Mouse (Mus musculus) mouse embryonic stem cell (cell line): Measurements from ENCODE around the gene Olfr549.

Experiments used
- in situ Hi-C, 2 experiments: fragments of 300-500 bp; cut with MboI; formaldehyde crosslinking; loops; 1 replicate in 1 of 2; 3 replicates in 1 of 2; pipeline ENCODE4 v1.14.3; 2019 to 2020; ENCODE audit warnings: low sequenced_read_pairs in 2 of 2, low pct_unique_long_range_greater_than_20kb in 1 of 2, mixed read lengths in 1 of 2; ENCODE audit not compliant: unreplicated experiment in 1 of 2

The Olfr549 gene

DNA sequence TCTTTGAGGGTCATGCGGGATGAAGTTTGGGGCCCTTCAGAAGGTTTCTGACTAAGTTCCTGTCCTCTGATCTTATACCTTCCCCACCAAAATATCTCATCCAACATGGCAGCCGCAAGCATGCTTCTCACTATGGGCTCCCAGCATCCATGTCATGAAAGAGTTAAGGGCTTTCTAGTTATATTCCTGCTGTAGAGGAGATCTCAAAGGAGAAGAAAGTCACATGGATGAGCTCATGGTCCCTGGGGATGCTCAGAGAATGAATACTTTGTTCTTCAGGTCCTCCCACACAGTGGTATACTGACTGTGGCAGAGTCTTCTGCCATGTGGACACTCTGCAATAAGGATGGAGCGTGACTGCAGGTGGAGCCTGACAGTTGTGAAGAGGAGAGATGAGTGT is at the start of gene Olfr549:
TSS of gene Olfr549 (plus strand) at position 301 of the 400 bp plus-strand sequence.
- in situ Hi-C loops = no loop called here

DNA sequence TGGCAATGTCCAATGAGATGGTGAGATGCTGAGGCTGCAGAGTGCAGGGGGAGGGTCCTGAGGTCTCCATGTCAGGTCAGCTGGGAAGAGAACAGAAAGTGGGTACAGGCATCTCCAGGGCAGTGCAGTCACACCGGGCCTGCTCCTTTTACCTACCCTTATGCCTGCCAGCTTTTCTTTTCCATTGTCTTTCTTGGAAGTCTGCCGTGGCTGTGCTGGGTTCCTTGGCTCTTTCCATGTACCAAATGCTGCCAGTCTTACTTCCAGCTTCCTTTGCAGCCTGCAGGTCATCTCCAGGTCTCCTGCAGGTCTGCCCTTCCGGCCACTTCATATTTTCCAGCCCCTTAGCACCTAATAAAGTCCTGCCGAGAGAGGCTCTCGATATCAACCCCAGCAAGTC is 47.7 kb upstream of the Olfr549 start:
- in situ Hi-C loops = loop anchor here (10.0 to 25.0 kb wide), 3 partner anchors 183 to 410 kb away; partner anchors contain the start of genes Trim68 (in 2 of the 2), Olfr557 (in 1 of the 2), Olfr571 (in 1 of the 2) and Olfr572 (in 1 of the 2)

DNA sequence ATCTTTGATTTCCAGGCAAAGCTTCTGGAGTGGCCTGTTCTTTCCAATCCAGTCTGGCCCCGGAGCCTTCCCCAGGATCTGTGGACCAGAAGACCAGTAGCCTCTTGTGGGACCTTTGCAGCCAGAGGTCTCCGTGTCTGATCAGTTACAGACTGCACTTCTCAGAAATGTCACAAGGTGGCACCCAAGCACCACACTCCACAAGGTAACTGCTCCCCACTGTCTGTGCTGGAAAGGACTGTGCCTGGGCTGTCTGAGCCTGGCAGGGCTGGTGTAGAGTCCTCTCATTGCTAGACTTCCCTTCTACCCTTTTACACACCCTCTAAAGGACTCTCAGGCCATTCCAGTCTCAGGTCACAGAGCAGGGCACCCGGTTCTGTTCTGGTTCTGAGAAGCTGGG is 42.8 kb upstream of the Olfr549 start:
- in situ Hi-C loops = loop anchor here (10.0 to 25.0 kb wide), 3 partner anchors 178 to 405 kb away; partner anchors contain the start of genes Trim68 (in 2 of the 2), Olfr557 (in 1 of the 2), Olfr571 (in 1 of the 2) and Olfr572 (in 1 of the 2)

DNA sequence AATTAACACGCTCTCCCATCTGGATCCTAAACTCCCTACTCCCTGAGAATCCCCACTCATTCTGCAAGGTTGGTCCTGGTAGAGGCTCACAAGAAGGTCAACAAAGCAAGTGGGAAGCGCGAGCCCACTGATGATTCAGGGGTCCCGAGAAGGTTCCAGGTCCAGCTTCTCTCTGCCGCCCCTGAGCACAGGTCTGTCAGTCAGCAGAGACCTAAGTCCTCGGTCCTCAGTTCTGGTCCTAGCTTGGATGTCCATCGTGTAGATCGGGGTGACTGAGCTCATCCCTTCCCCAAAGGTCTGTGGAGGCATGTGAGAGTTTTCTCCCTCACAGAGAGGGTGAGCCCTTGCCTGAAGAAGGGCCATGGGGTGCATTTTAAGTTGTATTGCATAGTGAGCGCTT is 41.6 kb upstream of the Olfr549 start:
- in situ Hi-C loops = loop anchor here (10.0 to 25.0 kb wide), 3 partner anchors 177 to 404 kb away; partner anchors contain the start of genes Trim68 (in 2 of the 2), Olfr557 (in 1 of the 2), Olfr571 (in 1 of the 2) and Olfr572 (in 1 of the 2)

- in situ Hi-C loops = loop anchor here (10.0 to 25.0 kb wide), 3 partner anchors 176 to 404 kb away; partner anchors contain the start of genes Trim68 (in 2 of the 2), Olfr557 (in 1 of the 2), Olfr571 (in 1 of the 2) and Olfr572 (in 1 of the 2)
Observed at GRCm38 (mm10) chr7:102508666-102509065, 41.0 kb upstream of the Olfr549 start.

DNA sequence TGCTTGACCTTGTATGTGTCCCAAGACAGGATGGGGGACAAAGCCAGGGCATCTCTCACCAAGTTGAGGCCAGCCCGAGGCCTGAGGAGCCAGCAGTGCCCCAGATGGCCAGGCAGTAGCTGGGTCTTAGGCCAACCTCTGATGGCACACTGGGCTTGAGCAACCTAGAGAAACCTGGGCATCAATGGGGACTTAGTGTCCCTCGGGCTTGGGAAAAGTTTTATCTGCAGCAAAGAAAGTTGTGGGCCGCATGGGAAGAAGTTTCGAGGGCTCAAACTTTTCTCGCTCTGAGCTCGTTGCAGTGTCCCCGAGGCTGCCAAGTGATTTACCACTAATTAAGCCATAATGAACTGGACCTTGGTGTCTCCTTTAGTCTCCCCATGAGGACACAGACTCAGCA is 39.9 kb upstream of the Olfr549 start:
- in situ Hi-C loops = loop anchor here (10.0 to 25.0 kb wide), 4 partner anchors 175 to 405 kb away; partner anchors contain the start of genes Olfr571 (in 2 of the 2), Trim68 (in 2 of the 2), Olfr557 (in 1 of the 2) and Olfr572 (in 1 of the 2)

DNA sequence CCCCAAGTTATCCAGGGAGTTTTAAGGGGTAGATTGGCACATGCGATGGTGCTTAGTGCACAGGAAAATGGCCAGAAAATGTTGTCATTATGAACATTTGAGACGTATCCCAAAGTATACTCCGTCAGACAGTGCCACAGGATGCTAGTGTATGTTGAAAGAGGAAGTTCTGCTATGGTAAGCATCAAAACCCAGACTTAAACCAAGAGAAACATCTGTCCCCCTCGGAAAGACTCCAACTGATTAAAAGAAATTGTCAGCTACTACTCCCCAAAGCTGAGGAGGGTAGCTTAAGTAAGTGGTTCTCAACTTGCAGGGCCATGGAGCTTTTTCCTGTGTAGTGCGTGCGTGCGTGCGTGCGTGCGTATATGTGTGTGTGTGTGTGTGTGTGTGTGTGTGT is 37.7 kb upstream of the Olfr549 start:
- in situ Hi-C loops = loop anchor here (10.0 to 25.0 kb wide), 3 partner anchors 175 to 403 kb away; partner anchors contain the start of genes Olfr571 (in 2 of the 2), Olfr557 (in 1 of the 2), Olfr572 (in 1 of the 2) and Trim68 (in 1 of the 2)

GRCm38 (mm10) chr7:102512814-102513435 is 36.7 kb upstream of the Olfr549 start:
- in situ Hi-C loops = loop anchor here (10.0 to 25.0 kb wide), 3 partner anchors 174 to 402 kb away; partner anchors contain the start of genes Olfr571 (in 2 of the 2), Olfr557 (in 1 of the 2), Olfr572 (in 1 of the 2) and Trim68 (in 1 of the 2)

- in situ Hi-C loops = loop anchor here (10.0 to 25.0 kb wide), 3 partner anchors 173 to 401 kb away; partner anchors contain the start of genes Olfr571 (in 2 of the 2), Olfr557 (in 1 of the 2), Olfr572 (in 1 of the 2) and Trim68 (in 1 of the 2)
Observed at GRCm38 (mm10) chr7:102514144-102514543, 35.5 kb upstream of the Olfr549 start.

- in situ Hi-C loops = loop anchor here (10.0 to 25.0 kb wide), 3 partner anchors 171 to 398 kb away; partner anchors contain the start of genes Olfr571 (in 2 of the 2), Olfr557 (in 1 of the 2), Olfr572 (in 1 of the 2) and Trim68 (in 1 of the 2)
Observed at GRCm38 (mm10) chr7:102516261-102517050, 33.2 kb upstream of the Olfr549 start.

- in situ Hi-C loops = loop anchor here (10.0 to 25.0 kb wide), 3 partner anchors 170 to 398 kb away; partner anchors contain the start of genes Olfr571 (in 2 of the 2), Olfr557 (in 1 of the 2), Olfr572 (in 1 of the 2) and Trim68 (in 1 of the 2)
Observed at GRCm38 (mm10) chr7:102517051-102517335, 32.7 kb upstream of the Olfr549 start.

DNA sequence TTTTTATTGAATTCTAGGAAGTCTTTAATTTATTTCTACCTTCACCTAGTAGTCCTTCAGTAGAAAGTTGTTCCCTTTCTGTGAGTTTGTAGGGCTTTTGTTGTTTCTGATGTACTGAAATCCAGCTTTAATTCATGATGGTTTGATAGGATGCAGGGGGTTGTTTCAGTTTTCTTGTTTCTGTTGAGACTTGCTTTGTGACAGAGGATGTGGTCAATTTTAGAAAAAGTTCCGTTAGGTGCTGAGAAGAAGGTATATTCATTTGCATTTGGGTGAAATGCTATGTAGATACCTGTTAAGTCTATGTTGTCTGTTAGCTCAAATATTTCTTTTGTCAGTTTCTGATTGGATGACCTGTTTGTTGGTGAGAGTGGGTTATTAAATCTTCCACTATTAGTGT is 20.6 kb upstream of the Olfr549 start:
- in situ Hi-C loops = no loop called here

GRCm38 (mm10) chr7:102534449-102534848 is 15.2 kb upstream of the Olfr549 start, which contains the start of gene Olfr547:
Gene Olfr547 (plus strand): TSS chr7:102534749.
- in situ Hi-C loops = no loop called here

DNA sequence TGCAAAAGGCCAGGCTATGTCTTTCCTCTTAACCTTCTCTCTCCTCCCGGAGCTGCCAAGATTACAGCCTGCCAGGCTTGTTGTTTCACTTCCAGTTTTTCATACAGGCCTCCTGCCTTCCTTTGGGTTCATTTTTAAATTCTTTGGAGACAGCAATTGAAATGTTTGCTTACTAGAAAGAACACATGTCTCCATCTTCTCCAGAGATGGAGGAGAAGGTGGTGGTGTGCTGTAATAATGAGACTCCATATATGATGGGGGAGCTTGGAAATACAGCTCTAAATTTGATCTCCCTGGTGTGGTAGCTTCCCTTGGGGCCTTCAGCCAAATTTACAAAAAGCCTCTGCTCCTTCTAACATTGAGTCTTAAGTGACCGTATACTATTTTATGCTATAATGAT is 9.1 kb upstream of the Olfr549 start, which contains the start of gene Olfr548-ps1:
TSS of gene Olfr548-ps1 (plus strand) at position 301 of the 400 bp plus-strand sequence.
- in situ Hi-C loops = no loop called here

- in situ Hi-C loops = no loop called here
Observed at GRCm38 (mm10) chr7:102541251-102541650, 8.4 kb upstream of the Olfr549 start.

- in situ Hi-C loops = no loop called here
Observed at GRCm38 (mm10) chr7:102553279-102553678, 3.6 kb downstream of the Olfr549 start.

DNA sequence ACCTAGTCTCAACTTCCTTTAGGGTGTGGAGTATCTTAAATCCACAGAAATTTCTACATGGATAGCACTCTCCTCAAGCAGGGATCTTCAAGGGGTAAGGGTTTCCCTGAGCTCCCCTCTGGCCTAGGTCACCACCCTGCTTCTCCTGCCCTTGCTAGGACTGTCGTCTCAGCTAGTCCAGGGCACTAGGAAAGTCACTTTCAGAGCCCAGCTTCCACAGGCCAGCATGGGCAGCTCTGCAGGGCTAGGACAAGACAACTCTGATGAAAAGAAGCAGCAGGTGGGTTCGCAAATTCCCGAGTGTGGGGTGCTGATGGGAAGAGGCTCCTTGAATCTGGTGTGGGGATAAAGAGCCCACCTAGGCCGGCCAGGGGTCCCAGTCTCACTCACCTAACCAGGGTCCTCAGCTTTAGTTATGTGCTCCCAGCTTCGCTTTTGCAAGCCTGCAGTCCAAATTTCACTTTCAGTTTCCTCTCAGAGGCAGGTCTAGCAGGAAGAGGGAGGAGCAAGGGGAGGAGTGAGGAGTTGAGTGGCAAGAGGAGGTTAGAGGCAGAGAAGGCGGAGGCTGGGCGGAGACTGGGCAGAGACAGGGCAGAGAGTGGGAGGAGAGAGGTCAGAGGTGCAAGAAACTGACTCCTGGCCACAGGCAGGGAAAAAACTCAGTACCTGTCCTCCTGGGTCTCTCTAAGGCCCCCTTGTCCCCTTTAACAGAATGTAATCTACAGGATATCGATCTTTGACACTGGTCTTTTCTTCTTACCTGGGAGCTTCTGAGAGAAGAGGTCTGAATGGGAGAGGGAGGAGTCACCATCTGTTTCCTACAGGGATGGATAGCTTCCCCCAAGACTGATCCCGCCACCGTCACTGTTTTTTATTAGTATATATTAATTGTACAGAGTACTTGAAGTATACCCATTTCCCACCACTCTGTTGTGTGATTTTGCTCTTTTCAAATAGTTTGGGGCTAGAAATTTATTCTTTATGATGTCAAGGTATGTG is 15.6 kb downstream of the Olfr549 start, which contains the start of gene Trim21:
TSS of gene Trim21 (minus strand) at position 488 of the 999 bp plus-strand sequence.
- in situ Hi-C loops = no loop called here
